Mouse (Mus musculus): ENCODE data around the gene Vpreb1. TPM values are rescaled to one million over a fixed set of nuclear protein-coding genes. Genes with fewer than 3 reads are reported as not detected.

Vpreb1 gene
- polyA plus RNA-seq, 1 experiment from 2014 or later: 2.9 TPM

DNA sequence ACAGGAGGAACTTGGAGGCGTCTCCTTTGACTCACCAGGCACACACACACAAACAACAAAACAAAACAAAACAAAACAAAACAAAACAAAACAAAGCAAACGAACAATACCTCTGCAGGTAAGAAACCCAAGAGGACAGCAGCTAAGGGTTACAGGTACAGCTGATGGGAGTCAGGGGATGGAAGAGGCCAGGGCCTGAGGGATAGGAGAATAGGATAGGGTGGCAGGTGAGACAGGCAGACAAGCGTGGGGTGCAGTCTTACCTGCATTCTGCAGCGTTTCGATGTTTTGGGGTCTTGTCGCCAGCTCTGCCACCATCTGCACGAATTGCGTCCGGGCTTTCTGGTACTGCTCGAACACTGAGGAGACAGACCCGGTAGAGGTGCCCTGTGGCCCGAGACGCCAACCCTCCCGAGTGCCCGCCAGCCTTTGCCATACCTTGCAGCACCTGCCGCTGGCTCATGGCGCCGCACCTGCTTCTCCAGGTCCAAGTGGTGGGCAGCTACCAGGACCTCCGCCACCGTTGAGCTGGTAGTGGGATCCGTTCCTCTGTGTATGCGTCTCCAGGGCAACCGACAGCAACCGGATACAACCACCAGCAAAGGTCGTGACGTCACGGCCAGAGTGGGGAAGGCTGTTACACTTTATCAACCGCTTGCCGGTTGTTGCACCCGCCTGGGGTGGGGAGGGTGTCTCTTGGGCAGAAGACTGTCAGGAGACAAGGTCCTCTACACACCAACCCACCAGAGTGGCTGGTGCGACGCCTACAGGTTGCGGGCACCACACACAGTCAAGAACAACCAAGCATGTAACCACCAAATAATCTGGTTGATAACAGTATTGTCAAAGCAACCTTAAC lies 41.7 kb downstream of the Vpreb1 start, which contains the start of gene Spag6l:
TSS of gene Spag6l (minus strand) at position 700 of the 859 bp plus-strand sequence.
- Histone ChIP-seq H3K9ac (replicated peaks; ENCODE audit: low read depth, low read length) (peak within 1 kb of the TSS; percentile 25; the same call in 1 of the 2 replicates), H3K27ac (ENCODE audit: low read length) (no peak within 1 kb of the TSS), H3K9me3 (ENCODE audit: control insufficient read depth, low read depth, low read length) (no peaks in the 10 kb centered on the region), H3K4me1 (ENCODE audit: control insufficient read depth, insufficient read depth, low read length) (no peaks in the 10 kb centered on the region), H3K4me3 (ENCODE audit: low read depth, low read length) (peak within 1 kb of the TSS; percentile 32), H3K27me3 (ENCODE audit: control insufficient read depth, insufficient read depth, low read length) (no peaks in the 10 kb centered on the region), H3K4me2 (replicated peaks; ENCODE audit: low read depth, low read length) (peak within 1 kb of the TSS; percentile 75), H3K36me3 (ENCODE audit: control insufficient read depth, insufficient read depth, low read length) (no peaks in the 10 kb centered on the region)
- 7% methylated on average over 33 of the region's 33 CpGs for WGBS
- peak; percentile 79 for ATAC-seq (ENCODE audit: insufficient number of reproducible peaks, insufficient read depth, low FRiP score, low read depth)

DNA sequence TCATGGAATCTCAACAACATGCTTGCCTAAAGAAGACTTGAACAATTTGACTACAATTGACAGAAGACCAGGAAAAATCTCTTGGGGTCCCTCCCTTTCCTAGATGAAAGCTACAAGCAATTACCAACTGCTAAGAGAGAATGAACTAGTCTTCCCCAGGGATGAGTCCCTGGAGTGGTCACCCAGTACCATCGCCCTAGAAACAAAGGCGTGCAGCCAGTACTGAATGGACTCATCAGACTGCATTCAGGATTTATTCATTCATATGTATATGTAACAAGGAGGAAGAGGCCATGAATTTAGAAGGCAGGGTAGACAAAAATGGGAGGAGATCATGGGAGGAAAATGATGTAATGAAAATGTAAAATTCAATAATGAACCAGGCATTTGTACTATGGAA lies 44.4 kb downstream of the Vpreb1 start:
- H3K36me3 ChIP-seq (ENCODE audit: control insufficient read depth, insufficient read depth, low read length): no peaks in the 10 kb centered on the region
- no peak overlapping the region for H3K9ac ChIP-seq (replicated peaks; ENCODE audit: low read depth, low read length)
- no peaks in the 10 kb centered on the region for H3K9me3 ChIP-seq (ENCODE audit: control insufficient read depth, low read depth, low read length)
- ATAC-seq (ENCODE audit: insufficient number of reproducible peaks, insufficient read depth, low FRiP score, low read depth): no peak
- H3K27me3 ChIP-seq (ENCODE audit: control insufficient read depth, insufficient read depth, low read length): no peaks in the 10 kb centered on the region
- H3K27ac ChIP-seq (ENCODE audit: low read length): no peak overlapping the region
- no peaks in the 10 kb centered on the region for H3K4me1 ChIP-seq (ENCODE audit: control insufficient read depth, insufficient read depth, low read length)
- H3K4me3 ChIP-seq (ENCODE audit: low read depth, low read length): no peak overlapping the region
- 82% methylated on average over 2 of the region's 2 CpGs for WGBS
- no peak overlapping the region for H3K4me2 ChIP-seq (replicated peaks; ENCODE audit: low read depth, low read length)

DNA sequence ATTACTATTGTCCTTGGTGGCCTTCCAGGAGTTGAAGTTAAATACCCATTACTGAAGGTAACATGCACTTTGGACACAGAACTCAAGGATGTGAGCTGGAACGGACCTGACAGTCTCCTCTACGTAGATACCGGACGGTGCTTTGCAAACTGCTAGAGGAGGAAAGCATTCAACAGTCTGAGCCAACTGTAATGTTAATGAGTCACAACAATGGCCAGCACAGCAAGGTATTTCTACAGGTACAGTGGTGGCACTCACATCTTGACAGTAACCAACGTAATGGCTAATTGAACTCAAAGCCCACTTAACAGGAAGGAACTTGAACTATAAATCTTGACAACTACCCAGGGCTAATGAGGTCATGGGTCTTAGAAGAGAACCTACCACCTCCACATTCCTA lies 45.2 kb downstream of the Vpreb1 start:
- no peak for ATAC-seq (ENCODE audit: insufficient number of reproducible peaks, insufficient read depth, low FRiP score, low read depth)
- WGBS: 48% methylated on average over 5 of the region's 5 CpGs

More for the DNA sequence above, 45.2 kb downstream of the Vpreb1 start:
- no peak overlapping the region for H3K4me3 ChIP-seq (ENCODE audit: low read depth, low read length)
- no peaks in the 10 kb centered on the region for H3K36me3 ChIP-seq (ENCODE audit: control insufficient read depth, insufficient read depth, low read length)
- H3K27me3 ChIP-seq (ENCODE audit: control insufficient read depth, insufficient read depth, low read length): no peaks in the 10 kb centered on the region
- no peak overlapping the region for H3K27ac ChIP-seq (ENCODE audit: low read length)
- H3K4me1 ChIP-seq (ENCODE audit: control insufficient read depth, insufficient read depth, low read length): no peaks in the 10 kb centered on the region
- no peaks in the 10 kb centered on the region for H3K9me3 ChIP-seq (ENCODE audit: control insufficient read depth, low read depth, low read length)
- H3K9ac ChIP-seq (replicated peaks; ENCODE audit: low read depth, low read length): no peak overlapping the region
- no peak overlapping the region for H3K4me2 ChIP-seq (replicated peaks; ENCODE audit: low read depth, low read length)

Other genes with a start within 250 kb of the Vpreb1 start
- gene Olfr19, start 194.4 kb downstream of the Vpreb1 start, polyA plus RNA-seq (2014; fragmentation: Nextera tagmentation; extraction: Ambion mirVana): not detected in 2 replicates
- gene Spag6l, start 41.4 kb downstream of the Vpreb1 start, polyA plus RNA-seq (2014; fragmentation: Nextera tagmentation; extraction: Ambion mirVana): 0.17 and 0.39 TPM in 2 replicates
- 0.41 and 0.59 TPM in 2 replicates for gene Igll1, start 6.9 kb downstream of the Vpreb1 start, polyA plus RNA-seq (2014; fragmentation: Nextera tagmentation; extraction: Ambion mirVana)
- 63.4 and 73.1 TPM in 2 replicates for gene Top3b, start 107 bp downstream of the Vpreb1 start, polyA plus RNA-seq (2014; fragmentation: Nextera tagmentation; extraction: Ambion mirVana)
- 14.8 and 16.5 TPM in 2 replicates for gene Ppm1f, start 25.6 kb upstream of the Vpreb1 start, polyA plus RNA-seq (2014; fragmentation: Nextera tagmentation; extraction: Ambion mirVana)
- 177 and 185 TPM in 2 replicates for gene Mapk1, start 112.5 kb upstream of the Vpreb1 start, polyA plus RNA-seq (2014; fragmentation: Nextera tagmentation; extraction: Ambion mirVana)
- gene Ypel1, start 198.9 kb upstream of the Vpreb1 start, polyA plus RNA-seq (2014; fragmentation: Nextera tagmentation; extraction: Ambion mirVana): 33.5 and 35.0 TPM in 2 replicates
- gene Ppil2, start 240.4 kb upstream of the Vpreb1 start, polyA plus RNA-seq (2014; fragmentation: Nextera tagmentation; extraction: Ambion mirVana): 134 and 136 TPM in 2 replicates